Mouse (Mus musculus): Measurements from ENCODE around the gene Impg1.

The Impg1 gene

DNA sequence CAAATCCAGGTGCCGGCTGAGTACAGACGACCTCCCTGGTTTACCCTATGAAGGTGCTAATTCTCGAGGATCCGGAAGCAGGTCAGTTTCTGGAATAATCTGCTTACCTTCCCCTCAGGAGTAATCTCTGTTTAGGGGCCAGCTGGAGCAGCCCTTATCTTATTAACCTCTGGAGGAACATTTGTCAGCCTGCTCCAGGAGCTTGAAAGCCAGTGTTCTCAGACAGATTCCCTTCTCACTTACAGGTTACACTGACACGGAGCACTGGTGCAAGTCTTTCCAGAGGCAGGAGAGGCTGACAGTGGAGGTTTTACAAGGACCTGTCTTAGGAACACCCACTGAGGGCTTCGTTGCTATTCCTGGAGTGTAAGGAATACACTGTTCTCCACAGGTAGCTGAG lies at the start of gene Impg1:
Gene Impg1, minus strand, starts transcription at position 101 of the 400 bp plus-strand sequence.
- DNase-seq (ENCODE audit: low spot score), result no peak

- DNase-seq (ENCODE audit: low spot score), result no peak
Observed at GRCm38 (mm10) chr9:80509464-80510153, 44.3 kb upstream of the Impg1 start.

- no peak for DNase-seq (ENCODE audit: low spot score)
Observed at GRCm38 (mm10) chr9:80504496-80505012, 39.3 kb upstream of the Impg1 start.

DNA sequence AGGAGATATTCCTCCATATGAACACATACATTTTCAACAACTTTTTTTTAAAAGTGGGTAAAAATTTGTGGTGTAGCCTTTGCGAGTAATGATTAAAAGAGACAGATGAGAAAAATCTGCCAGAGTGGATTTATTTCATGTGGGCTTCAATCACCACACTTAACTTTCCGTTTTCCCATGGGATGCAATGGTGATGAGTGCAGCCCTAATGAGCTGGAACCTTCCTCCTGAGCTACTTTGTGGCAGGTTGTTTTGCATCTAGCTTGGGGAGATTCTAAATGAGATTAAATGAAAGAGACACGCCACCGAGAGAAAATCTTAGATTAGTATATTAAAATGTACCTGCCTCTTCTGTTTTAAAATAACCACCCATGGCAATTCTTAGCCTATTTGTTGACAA lies 26.3 kb upstream of the Impg1 start:
- no peak for DNase-seq (ENCODE audit: low spot score)

GRCm38 (mm10) chr9:80460420-80460819 lies 4.9 kb downstream of the Impg1 start:
- DNase-seq (ENCODE audit: low spot score), result no peak

GRCm38 (mm10) chr9:80450467-80451261 lies 14.6 kb downstream of the Impg1 start:
- no peak for DNase-seq (ENCODE audit: low spot score)

- DNase-seq (ENCODE audit: low spot score), result no peak
Observed at GRCm38 (mm10) chr9:80441096-80441710, 24.1 kb downstream of the Impg1 start.

GRCm38 (mm10) chr9:80391404-80391803 lies 73.9 kb downstream of the Impg1 start:
- DNase-seq (ENCODE audit: low spot score), result no peak

DNA sequence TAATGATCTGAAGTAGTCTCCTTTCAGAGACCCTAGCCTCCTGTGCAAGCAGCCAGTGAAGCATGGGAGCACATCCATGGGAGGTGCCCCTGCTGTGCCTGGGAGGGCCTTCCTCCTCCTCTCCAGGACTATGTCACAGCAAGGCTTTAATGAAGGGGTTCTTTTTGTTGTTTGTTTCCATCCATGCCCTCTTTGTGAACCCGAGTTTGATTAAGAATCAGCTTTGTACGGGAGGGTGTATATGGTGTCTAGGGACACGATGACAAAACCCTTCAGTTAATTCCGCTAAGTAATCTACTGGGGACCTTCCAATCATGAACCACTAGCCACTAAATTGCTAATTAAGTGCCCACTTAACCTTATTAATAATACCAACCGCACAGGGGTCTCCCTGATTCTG lies 74.3 kb downstream of the Impg1 start:
- no peak for DNase-seq (ENCODE audit: low spot score)

- DNase-seq (ENCODE audit: low spot score), result no peak
Observed at GRCm38 (mm10) chr9:80387890-80388289, 77.4 kb downstream of the Impg1 start.

- no peak for DNase-seq (ENCODE audit: low spot score)
Observed at GRCm38 (mm10) chr9:80386492-80386891, 78.8 kb downstream of the Impg1 start.

DNA sequence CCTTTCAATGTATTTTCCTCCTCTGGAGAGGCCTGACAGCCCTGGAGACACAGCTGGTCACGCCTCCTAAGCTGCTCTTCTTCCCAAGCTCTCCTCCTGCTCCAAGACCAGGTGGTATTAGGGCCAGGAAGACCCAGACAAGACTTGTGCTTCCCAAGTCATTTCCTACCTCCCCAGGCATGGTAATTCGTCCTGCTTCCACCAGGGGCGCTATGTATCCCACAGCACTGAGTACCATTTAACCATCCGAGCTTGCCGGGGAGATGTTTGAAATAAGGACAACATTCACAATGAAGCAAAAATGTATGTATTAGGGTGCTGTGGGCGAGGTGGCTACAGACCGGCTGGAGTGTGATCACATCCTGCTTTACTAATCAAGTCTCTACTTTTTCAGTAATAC lies 79.3 kb downstream of the Impg1 start:
- DNase-seq (ENCODE audit: low spot score), result peak; percentile 11

GRCm38 (mm10) chr9:80382711-80383110 lies 82.6 kb downstream of the Impg1 start:
- DNase-seq (ENCODE audit: low spot score), result no peak

- DNase-seq (ENCODE audit: low spot score), result no peak
Observed at GRCm38 (mm10) chr9:80380078-80380645, 85.1 kb downstream of the Impg1 start.

- no peak for DNase-seq (ENCODE audit: low spot score)
Observed at GRCm38 (mm10) chr9:80374100-80374499, 91.2 kb downstream of the Impg1 start.

GRCm38 (mm10) chr9:80373304-80373739 lies 92.0 kb downstream of the Impg1 start:
- no peak for DNase-seq (ENCODE audit: low spot score)

GRCm38 (mm10) chr9:80368636-80369035 lies 96.6 kb downstream of the Impg1 start:
- no peak for DNase-seq (ENCODE audit: low spot score)

GRCm38 (mm10) chr9:80367520-80368204 lies 97.6 kb downstream of the Impg1 start:
- DNase-seq (ENCODE audit: low spot score), result no peak

GRCm38 (mm10) chr9:80360063-80360462 lies 105.2 kb downstream of the Impg1 start:
- no peak for DNase-seq (ENCODE audit: low spot score)

DNA sequence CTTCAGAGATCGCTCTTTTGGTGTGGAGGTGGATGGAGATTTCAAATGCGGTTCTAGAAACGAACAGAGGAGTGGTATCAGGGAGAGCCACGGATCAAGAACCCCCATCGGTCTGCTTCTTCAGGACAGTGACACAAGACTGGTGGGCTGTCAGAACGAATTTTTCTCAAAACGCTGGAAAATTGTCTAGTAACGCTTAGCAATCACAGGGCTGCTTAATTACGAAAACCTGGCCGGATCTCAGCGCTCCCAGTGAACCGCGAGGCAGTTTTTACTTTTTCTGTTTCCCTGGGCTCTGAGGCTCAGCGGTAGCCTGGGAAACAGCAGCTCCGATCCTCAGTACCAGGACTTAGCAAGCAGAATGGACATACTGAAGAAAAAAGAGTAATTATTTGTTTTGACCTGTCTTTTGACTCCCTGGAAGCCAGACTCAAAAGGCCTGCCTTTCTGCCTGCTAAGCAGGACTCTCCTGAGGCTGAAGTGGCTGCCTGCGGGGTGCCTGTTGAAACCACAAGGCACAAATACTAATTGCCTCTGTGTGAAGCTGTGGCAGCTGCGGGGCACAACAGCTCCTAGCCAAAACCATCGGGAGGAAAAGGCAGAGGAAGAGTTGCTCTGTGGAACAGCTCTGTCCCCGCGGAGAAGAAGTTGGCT lies 113.5 kb downstream of the Impg1 start:
- DNase-seq (ENCODE audit: low spot score), result no peak

DNA sequence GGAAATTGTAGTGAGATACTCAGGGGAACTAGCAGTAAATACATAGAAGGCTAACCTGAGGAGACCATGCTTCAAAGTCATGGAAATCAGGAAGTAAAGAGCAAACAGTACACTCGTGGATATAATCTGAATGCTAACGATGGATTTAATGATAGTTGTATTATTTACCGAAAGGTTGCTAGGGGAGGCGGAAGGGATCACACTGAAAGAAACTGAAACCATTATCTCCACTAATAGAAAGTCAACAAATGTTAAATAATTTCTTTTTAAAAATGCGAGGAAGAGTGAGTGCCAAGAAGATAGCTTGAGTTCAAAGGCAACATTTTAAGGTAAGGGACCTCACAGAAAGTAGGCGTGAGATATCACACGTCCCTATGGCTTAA lies 114.0 kb downstream of the Impg1 start:
- DNase-seq (ENCODE audit: low spot score), result no peak
